Mouse (Mus musculus): ENCODE measurements around the gene Mrpl37. TPM values are rescaled to one million over a fixed set of nuclear protein-coding genes. Genes with fewer than 3 reads are reported as not detected.

The Mrpl37 gene
- polyA plus RNA-seq, 1 experiment, result 41.4 TPM

DNA sequence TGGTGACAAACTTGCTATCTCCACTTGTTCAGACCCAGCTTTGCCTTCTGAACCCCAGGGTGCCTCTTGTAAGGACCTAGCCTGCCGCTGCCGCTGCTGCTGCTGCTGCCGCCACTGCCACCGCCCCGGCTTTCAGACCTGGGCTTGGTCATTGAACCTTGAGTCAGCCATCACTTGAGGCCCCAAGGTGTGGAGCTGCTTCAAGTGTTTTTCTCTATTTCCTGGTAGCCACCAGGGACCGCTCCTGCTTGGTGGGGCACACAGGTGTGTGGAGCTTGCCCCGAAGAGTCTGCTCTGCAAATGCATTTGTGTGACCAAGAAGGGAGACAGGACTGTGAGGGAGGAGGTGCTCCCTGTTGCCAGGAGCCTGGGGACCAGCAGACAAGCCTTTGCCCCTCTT, 41.8 kb downstream of the Mrpl37 start:
- Histone ChIP-seq H3K27ac (ENCODE audit: insufficient read depth, low read depth, low read length) (no peak overlapping the region), H3K4me1 (ENCODE audit: control insufficient read depth, insufficient read depth, low read length) (no peaks in the 10 kb centered on the region), H3K4me3 (ENCODE audit: insufficient read depth, low read length) (no peak overlapping the region)
- TF ChIP-seq POLR2A (IDR thresholded peaks at IDR 0.05; ENCODE audit: borderline replicate concordance, low read depth, low read length), result no peak
- TF ChIP-seq CTCF (IDR thresholded peaks at IDR 0.05; ENCODE audit: low read depth, low read length), result no peak

DNA sequence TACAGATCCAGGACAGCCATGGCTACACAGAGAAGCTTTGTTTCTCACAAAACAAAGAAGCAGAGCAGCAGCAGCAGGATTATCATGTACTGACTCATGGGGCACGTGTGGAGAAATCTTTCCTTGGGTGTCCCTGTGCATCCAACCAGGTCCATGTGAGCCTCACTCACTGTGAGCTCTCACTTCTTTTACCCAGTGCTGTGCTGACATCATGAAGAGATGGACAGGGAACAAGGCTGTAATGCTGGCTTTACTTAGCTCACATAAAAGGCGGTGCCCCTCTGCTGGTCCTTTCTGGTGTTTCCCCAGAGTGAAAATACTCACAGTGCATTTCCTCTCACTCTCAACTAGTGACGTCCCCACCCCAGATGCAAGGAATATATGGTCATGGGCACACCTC, 45.2 kb downstream of the Mrpl37 start:
- Histone ChIP-seq H3K27ac (ENCODE audit: insufficient read depth, low read depth, low read length) (no peak overlapping the region), H3K4me3 (ENCODE audit: insufficient read depth, low read length) (no peak overlapping the region), H3K4me1 (ENCODE audit: control insufficient read depth, insufficient read depth, low read length) (peaks cover 9% of the 10 kb centered on the region)
- no peak for TF ChIP-seq CTCF (IDR thresholded peaks at IDR 0.05; ENCODE audit: low read depth, low read length)
- no peak for TF ChIP-seq POLR2A (IDR thresholded peaks at IDR 0.05; ENCODE audit: borderline replicate concordance, low read depth, low read length)

DNA sequence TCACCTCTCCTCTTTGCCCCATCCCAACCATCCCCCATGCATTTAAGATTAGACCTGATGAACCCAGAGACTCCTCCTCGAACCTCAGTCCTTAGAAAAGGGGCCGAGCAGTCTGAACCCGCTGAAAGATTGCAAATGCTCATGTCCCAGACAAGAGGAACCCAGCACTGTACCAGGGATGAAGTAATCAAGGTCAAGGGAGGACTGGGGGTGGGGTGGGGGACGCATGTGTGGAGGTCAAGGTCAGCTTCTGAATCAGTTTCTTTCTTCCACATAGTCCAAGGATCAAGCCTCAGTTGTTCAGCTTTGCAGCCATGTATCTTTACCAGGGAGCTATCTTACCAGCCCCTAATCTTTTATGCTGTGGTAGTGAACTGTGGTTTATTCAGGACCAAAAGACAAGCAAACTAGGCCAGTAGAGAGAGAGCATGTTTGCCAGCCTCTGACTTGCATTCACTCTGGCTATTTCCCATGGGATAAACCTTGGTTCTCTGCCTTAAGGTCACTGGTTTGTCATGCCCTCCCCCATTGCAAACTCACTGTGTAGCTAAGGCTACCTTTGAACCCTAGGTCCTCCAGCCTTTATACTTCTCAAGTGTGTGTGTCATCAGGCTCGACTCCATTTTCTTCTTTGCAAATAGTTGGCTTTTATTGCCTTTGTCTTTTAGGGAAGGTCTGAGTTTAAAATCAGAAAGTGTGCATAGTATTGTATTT, 46.2 kb downstream of the Mrpl37 start:
- peaks cover 9% of the 10 kb centered on the region for H3K4me1 ChIP-seq (ENCODE audit: control insufficient read depth, insufficient read depth, low read length)
- TF ChIP-seq POLR2A (IDR thresholded peaks at IDR 0.05; ENCODE audit: borderline replicate concordance, low read depth, low read length), result no peak
- TF ChIP-seq CTCF (IDR thresholded peaks at IDR 0.05; ENCODE audit: low read depth, low read length), result no peak
- no peak overlapping the region for H3K27ac ChIP-seq (ENCODE audit: insufficient read depth, low read depth, low read length)
- no peak overlapping the region for H3K4me3 ChIP-seq (ENCODE audit: insufficient read depth, low read length)

GRCm38 (mm10) chr4:107019027-107019426, 47.6 kb downstream of the Mrpl37 start:
- Histone ChIP-seq H3K4me1 (ENCODE audit: control insufficient read depth, insufficient read depth, low read length) (peaks cover 9% of the 10 kb centered on the region), H3K27ac (ENCODE audit: insufficient read depth, low read depth, low read length) (no peak overlapping the region), H3K4me3 (ENCODE audit: insufficient read depth, low read length) (no peak overlapping the region)
- TF ChIP-seq POLR2A (IDR thresholded peaks at IDR 0.05; ENCODE audit: borderline replicate concordance, low read depth, low read length) (no peak), CTCF (IDR thresholded peaks at IDR 0.05; ENCODE audit: low read depth, low read length) (no peak)

DNA sequence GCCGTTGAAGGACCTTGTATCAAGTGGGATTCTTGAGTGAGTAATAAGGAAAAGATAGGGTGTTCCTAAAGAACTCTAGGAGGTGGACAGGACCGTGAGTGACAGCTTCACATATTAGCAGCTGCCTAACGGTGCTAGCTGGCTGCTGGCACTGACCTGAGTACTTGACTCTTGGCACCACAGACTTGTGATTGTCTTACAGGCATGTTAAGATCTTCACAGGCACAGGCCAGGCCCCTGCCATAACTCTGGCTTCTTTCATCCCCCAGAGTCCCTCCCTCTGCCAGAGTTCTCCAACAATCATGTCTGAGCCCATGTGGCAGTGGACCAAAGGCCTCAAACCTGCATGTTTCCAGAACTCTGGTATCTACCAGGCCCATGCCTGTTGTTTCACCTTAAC, 48.1 kb downstream of the Mrpl37 start:
- Histone ChIP-seq H3K4me3 (ENCODE audit: insufficient read depth, low read length) (no peak overlapping the region), H3K27ac (ENCODE audit: insufficient read depth, low read depth, low read length) (no peak overlapping the region), H3K4me1 (ENCODE audit: control insufficient read depth, insufficient read depth, low read length) (peaks cover 12% of the 10 kb centered on the region)
- TF ChIP-seq CTCF (IDR thresholded peaks at IDR 0.05; ENCODE audit: low read depth, low read length), result no peak
- TF ChIP-seq POLR2A (IDR thresholded peaks at IDR 0.05; ENCODE audit: borderline replicate concordance, low read depth, low read length), result no peak

DNA sequence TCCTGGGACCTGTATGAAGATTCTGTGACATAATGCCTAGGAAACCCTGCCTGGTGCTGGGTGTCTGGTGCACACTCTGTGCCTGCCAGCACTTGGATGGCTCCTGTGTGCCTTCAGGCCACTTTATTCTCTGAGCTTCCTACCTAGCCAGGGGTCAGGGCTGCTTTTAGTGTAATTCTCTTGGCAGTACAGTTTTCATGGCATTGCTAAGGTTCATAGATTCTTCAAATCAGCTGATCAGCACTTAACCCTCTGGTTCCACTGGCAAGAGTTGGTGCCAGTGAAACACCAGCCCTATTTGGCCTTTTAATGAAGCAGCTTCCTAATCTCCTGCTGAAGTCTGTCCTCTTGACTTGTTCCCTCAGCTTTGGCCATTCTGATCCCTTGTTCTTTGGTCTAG, 49.4 kb downstream of the Mrpl37 start:
- Histone ChIP-seq H3K4me3 (ENCODE audit: insufficient read depth, low read length) (no peak overlapping the region), H3K4me1 (ENCODE audit: control insufficient read depth, insufficient read depth, low read length) (peaks cover 23% of the 10 kb centered on the region), H3K27ac (ENCODE audit: insufficient read depth, low read depth, low read length) (no peak overlapping the region)
- no peak for TF ChIP-seq POLR2A (IDR thresholded peaks at IDR 0.05; ENCODE audit: borderline replicate concordance, low read depth, low read length)
- no peak for TF ChIP-seq CTCF (IDR thresholded peaks at IDR 0.05; ENCODE audit: low read depth, low read length)

GRCm38 (mm10) chr4:107015971-107016511, 50.6 kb downstream of the Mrpl37 start:
- peaks cover 32% of the 10 kb centered on the region for H3K4me1 ChIP-seq (ENCODE audit: control insufficient read depth, insufficient read depth, low read length)
- no peak overlapping the region for H3K27ac ChIP-seq (ENCODE audit: insufficient read depth, low read depth, low read length)
- no peak overlapping the region for H3K4me3 ChIP-seq (ENCODE audit: insufficient read depth, low read length)
- TF ChIP-seq CTCF (IDR thresholded peaks at IDR 0.05; ENCODE audit: low read depth, low read length) (no peak), POLR2A (IDR thresholded peaks at IDR 0.05; ENCODE audit: borderline replicate concordance, low read depth, low read length) (no peak)

GRCm38 (mm10) chr4:107013817-107014260, 52.8 kb downstream of the Mrpl37 start:
- Histone ChIP-seq H3K4me1 (ENCODE audit: control insufficient read depth, insufficient read depth, low read length) (peaks cover 37% of the 10 kb centered on the region), H3K4me3 (ENCODE audit: insufficient read depth, low read length) (no peak overlapping the region), H3K27ac (ENCODE audit: insufficient read depth, low read depth, low read length) (no peak overlapping the region)
- TF ChIP-seq POLR2A (IDR thresholded peaks at IDR 0.05; ENCODE audit: borderline replicate concordance, low read depth, low read length) (no peak), CTCF (IDR thresholded peaks at IDR 0.05; ENCODE audit: low read depth, low read length) (no peak)

GRCm38 (mm10) chr4:107013119-107013816, 53.4 kb downstream of the Mrpl37 start:
- TF ChIP-seq POLR2A (IDR thresholded peaks at IDR 0.05; ENCODE audit: borderline replicate concordance, low read depth, low read length) (no peak), CTCF (IDR thresholded peaks at IDR 0.05; ENCODE audit: low read depth, low read length) (no peak)
- Histone ChIP-seq H3K4me3 (ENCODE audit: insufficient read depth, low read length) (no peak overlapping the region), H3K4me1 (ENCODE audit: control insufficient read depth, insufficient read depth, low read length) (peaks cover 37% of the 10 kb centered on the region), H3K27ac (ENCODE audit: insufficient read depth, low read depth, low read length) (no peak overlapping the region)

- H3K4me1 ChIP-seq (ENCODE audit: control insufficient read depth, insufficient read depth, low read length), result peaks cover 34% of the 10 kb centered on the region
Observed at GRCm38 (mm10) chr4:107012574-107012973, 54.1 kb downstream of the Mrpl37 start.

More at GRCm38 (mm10) chr4:107012574-107012973, 54.1 kb downstream of the Mrpl37 start:
- Histone ChIP-seq H3K4me3 (ENCODE audit: insufficient read depth, low read length) (no peak overlapping the region), H3K27ac (ENCODE audit: insufficient read depth, low read depth, low read length) (no peak overlapping the region)
- TF ChIP-seq POLR2A (IDR thresholded peaks at IDR 0.05; ENCODE audit: borderline replicate concordance, low read depth, low read length) (no peak), CTCF (IDR thresholded peaks at IDR 0.05; ENCODE audit: low read depth, low read length) (no peak)
